Mouse (Mus musculus): ENCODE results near the gene Mapkapk5. TPM values are rescaled to one million over a fixed set of nuclear protein-coding genes. Genes with fewer than 3 reads are reported as not detected.

Mapkapk5 gene
- polyA plus RNA-seq, 1 experiment: 40.3 TPM

GRCm38 (mm10) chr5:121546530-121546895, 808 bp upstream of the Mapkapk5 start:
- 3% methylated on average over 6 of the region's 6 CpGs for WGBS
- H3K4me1 ChIP-seq (ENCODE audit: control insufficient read depth, insufficient read depth, low read length): no peaks in the 10 kb centered on the region; the same call in 1 of the 2 replicates

GRCm38 (mm10) chr5:121544910-121545792, 554 bp downstream of the Mapkapk5 start, which contains the start of the genes Adam1a and Gm42878:
Adam1a (minus strand) TSS chr5:121545482.
Gm42878 (minus strand) TSS chr5:121545482.
- Histone ChIP-seq H3K27ac (ENCODE audit: control insufficient read depth, insufficient read depth, low read depth, low read length, poor library complexity) (peak within 1 kb of the TSS; percentile 96), H3K4me1 (ENCODE audit: control insufficient read depth, insufficient read depth, low read length) (no peaks in the 10 kb centered on the region; the same call in 1 of the 2 replicates), H3K4me3 (replicated peaks; ENCODE audit: control insufficient read depth, low read depth, low read length) (peak within 1 kb of the TSS; percentile 73)
- TF ChIP-seq POLR2A (IDR thresholded peaks at IDR 0.05; ENCODE audit: borderline replicate concordance, control insufficient read depth, low read depth, low read length) (no peak), CTCF (IDR thresholded peaks at IDR 0.05; ENCODE audit: control insufficient read depth, insufficient read depth, low read length) (no peak)
- WGBS: 2% methylated on average over 91 of the region's 97 CpGs

More at GRCm38 (mm10) chr5:121546530-121546895, 808 bp upstream of the Mapkapk5 start:
- 0 out of 2 replicates have a peak overlapping the region, but pooled peaks have one; percentile 96 for H3K27ac ChIP-seq (ENCODE audit: control insufficient read depth, insufficient read depth, low read depth, low read length, poor library complexity)
- peak overlapping the region; percentile 73 for H3K4me3 ChIP-seq (replicated peaks; ENCODE audit: control insufficient read depth, low read depth, low read length)
- TF ChIP-seq CTCF (IDR thresholded peaks at IDR 0.05; ENCODE audit: control insufficient read depth, insufficient read depth, low read length) (peak; percentile 71), POLR2A (IDR thresholded peaks at IDR 0.05; ENCODE audit: borderline replicate concordance, control insufficient read depth, low read depth, low read length) (no peak)

DNA sequence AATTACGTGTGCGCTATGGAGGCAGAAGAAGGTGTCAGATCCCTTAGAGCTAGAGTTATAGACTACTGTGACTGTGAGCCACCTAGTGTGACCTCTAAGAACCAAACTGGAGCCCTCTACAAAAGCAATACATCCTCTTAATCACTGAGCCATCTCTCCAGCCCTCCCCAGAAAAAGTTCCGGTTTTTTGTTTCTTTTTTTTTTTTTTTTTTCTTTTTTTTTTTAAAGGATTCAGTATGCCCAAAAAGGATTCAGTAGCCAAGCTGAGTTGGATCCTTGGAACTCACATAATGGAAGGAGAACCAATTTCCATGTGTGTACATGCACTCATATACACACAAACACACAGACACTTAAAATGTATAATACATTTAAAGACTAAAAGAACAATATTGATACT, 2.3 kb downstream of the Mapkapk5 start:
- 72% methylated on average over 3 of the region's 3 CpGs for WGBS
- no peaks in the 10 kb centered on the region; the same call in 1 of the 2 replicates for H3K4me1 ChIP-seq (ENCODE audit: control insufficient read depth, insufficient read depth, low read length)
- TF ChIP-seq POLR2A (IDR thresholded peaks at IDR 0.05; ENCODE audit: borderline replicate concordance, control insufficient read depth, low read depth, low read length) (no peak), CTCF (IDR thresholded peaks at IDR 0.05; ENCODE audit: control insufficient read depth, insufficient read depth, low read length) (no peak)
- no peak overlapping the region for H3K4me3 ChIP-seq (replicated peaks; ENCODE audit: control insufficient read depth, low read depth, low read length)
- H3K27ac ChIP-seq (ENCODE audit: control insufficient read depth, insufficient read depth, low read depth, low read length, poor library complexity): no peak overlapping the region

DNA sequence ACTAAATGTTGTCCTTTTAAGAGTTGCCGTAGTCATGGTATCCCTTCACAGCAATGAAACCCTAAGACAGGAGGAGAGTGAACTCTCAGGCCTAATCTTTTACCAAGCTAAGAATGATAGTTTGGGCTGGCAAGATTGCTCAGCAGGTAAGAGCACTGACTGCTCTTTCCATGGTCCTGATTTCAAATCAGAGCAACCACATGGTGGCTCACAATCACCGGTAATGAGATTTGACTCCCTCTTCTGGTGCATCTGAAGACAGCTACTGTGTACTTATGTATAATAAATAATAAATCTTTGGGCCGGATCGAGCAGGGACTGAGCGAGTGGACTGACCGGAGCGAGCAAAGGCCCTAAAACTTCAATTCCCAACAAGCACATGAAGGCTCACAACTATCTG, 4.5 kb downstream of the Mapkapk5 start:
- TF ChIP-seq POLR2A (IDR thresholded peaks at IDR 0.05; ENCODE audit: borderline replicate concordance, control insufficient read depth, low read depth, low read length) (no peak), CTCF (IDR thresholded peaks at IDR 0.05; ENCODE audit: control insufficient read depth, insufficient read depth, low read length) (no peak)
- no peak overlapping the region for H3K4me3 ChIP-seq (replicated peaks; ENCODE audit: control insufficient read depth, low read depth, low read length)
- WGBS: 76% methylated on average over 7 of the region's 7 CpGs
- no peaks in the 10 kb centered on the region; the same call in 1 of the 2 replicates for H3K4me1 ChIP-seq (ENCODE audit: control insufficient read depth, insufficient read depth, low read length)
- no peak overlapping the region for H3K27ac ChIP-seq (ENCODE audit: control insufficient read depth, insufficient read depth, low read depth, low read length, poor library complexity)

DNA sequence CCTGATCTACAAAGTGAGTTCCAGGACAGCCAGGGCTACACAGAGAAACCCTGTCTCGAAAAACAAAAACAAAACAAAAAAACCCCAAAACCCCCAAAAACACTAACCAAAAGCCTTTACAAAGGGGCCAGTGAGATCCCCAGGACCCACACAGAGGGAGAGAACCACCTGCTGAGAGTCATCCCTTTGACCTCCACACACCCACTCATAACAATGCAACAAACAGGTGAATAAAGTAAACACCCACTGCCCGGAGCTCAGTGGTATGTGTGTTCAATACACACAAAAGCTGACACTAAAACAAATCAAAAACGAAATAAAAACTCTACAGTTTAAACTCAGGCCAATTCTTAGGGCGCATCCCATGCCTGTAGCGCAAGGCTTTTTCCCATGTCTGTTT, 5.6 kb downstream of the Mapkapk5 start:
- H3K27ac ChIP-seq (ENCODE audit: control insufficient read depth, insufficient read depth, low read depth, low read length, poor library complexity): no peak overlapping the region
- TF ChIP-seq CTCF (IDR thresholded peaks at IDR 0.05; ENCODE audit: control insufficient read depth, insufficient read depth, low read length): no peak
- no peak for TF ChIP-seq POLR2A (IDR thresholded peaks at IDR 0.05; ENCODE audit: borderline replicate concordance, control insufficient read depth, low read depth, low read length)
- H3K4me3 ChIP-seq (replicated peaks; ENCODE audit: control insufficient read depth, low read depth, low read length): no peak overlapping the region
- WGBS: 87% methylated on average over 5 of the region's 5 CpGs
- H3K4me1 ChIP-seq (ENCODE audit: control insufficient read depth, insufficient read depth, low read length): no peaks in the 10 kb centered on the region; the same call in 1 of the 2 replicates

DNA sequence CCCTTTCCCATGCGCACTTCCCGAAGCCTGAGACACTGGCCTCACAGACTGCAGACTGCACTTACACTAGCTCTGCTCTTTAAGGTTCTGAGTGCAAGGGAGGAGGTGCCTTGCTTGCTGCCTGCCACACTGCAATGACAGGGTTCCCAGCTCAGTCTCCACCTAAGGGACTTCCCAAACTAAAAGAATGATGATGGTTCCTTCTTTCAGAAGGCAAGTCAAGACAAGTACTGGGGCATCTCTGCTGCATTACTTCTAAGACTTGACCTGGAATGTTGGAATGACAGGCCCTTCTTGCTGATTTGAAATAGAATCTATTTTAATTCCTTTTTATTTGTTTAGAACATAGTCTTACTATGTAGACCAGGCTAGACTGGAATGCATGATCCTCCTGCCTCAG, 8.1 kb downstream of the Mapkapk5 start:
- Histone ChIP-seq H3K27ac (ENCODE audit: control insufficient read depth, insufficient read depth, low read depth, low read length, poor library complexity) (no peak overlapping the region), H3K4me1 (ENCODE audit: control insufficient read depth, insufficient read depth, low read length) (no peaks in the 10 kb centered on the region), H3K4me3 (replicated peaks; ENCODE audit: control insufficient read depth, low read depth, low read length) (no peak overlapping the region)
- 94% methylated on average over 2 of the region's 2 CpGs for WGBS
- TF ChIP-seq POLR2A (IDR thresholded peaks at IDR 0.05; ENCODE audit: borderline replicate concordance, control insufficient read depth, low read depth, low read length) (no peak), CTCF (IDR thresholded peaks at IDR 0.05; ENCODE audit: control insufficient read depth, insufficient read depth, low read length) (no peak)

GRCm38 (mm10) chr5:121536921-121537555, 8.7 kb downstream of the Mapkapk5 start:
- no peak overlapping the region for H3K4me3 ChIP-seq (replicated peaks; ENCODE audit: control insufficient read depth, low read depth, low read length)
- TF ChIP-seq CTCF (IDR thresholded peaks at IDR 0.05; ENCODE audit: control insufficient read depth, insufficient read depth, low read length) (no peak), POLR2A (IDR thresholded peaks at IDR 0.05; ENCODE audit: borderline replicate concordance, control insufficient read depth, low read depth, low read length) (no peak)
- H3K4me1 ChIP-seq (ENCODE audit: control insufficient read depth, insufficient read depth, low read length): no peaks in the 10 kb centered on the region
- WGBS: 85% methylated on average over 7 of the region's 7 CpGs
- no peak overlapping the region for H3K27ac ChIP-seq (ENCODE audit: control insufficient read depth, insufficient read depth, low read depth, low read length, poor library complexity)

GRCm38 (mm10) chr5:121535116-121535515, 10.6 kb downstream of the Mapkapk5 start:
- no peak overlapping the region for H3K27ac ChIP-seq (ENCODE audit: control insufficient read depth, insufficient read depth, low read depth, low read length, poor library complexity)
- 40% methylated on average over 3 of the region's 3 CpGs for WGBS
- H3K4me3 ChIP-seq (replicated peaks; ENCODE audit: control insufficient read depth, low read depth, low read length): no peak overlapping the region
- no peaks in the 10 kb centered on the region for H3K4me1 ChIP-seq (ENCODE audit: control insufficient read depth, insufficient read depth, low read length)
- no peak for TF ChIP-seq CTCF (IDR thresholded peaks at IDR 0.05; ENCODE audit: control insufficient read depth, insufficient read depth, low read length)
- no peak for TF ChIP-seq POLR2A (IDR thresholded peaks at IDR 0.05; ENCODE audit: borderline replicate concordance, control insufficient read depth, low read depth, low read length)
